Mouse (Mus musculus): ENCODE measurements around the gene D17Wsu92e.

DNA sequence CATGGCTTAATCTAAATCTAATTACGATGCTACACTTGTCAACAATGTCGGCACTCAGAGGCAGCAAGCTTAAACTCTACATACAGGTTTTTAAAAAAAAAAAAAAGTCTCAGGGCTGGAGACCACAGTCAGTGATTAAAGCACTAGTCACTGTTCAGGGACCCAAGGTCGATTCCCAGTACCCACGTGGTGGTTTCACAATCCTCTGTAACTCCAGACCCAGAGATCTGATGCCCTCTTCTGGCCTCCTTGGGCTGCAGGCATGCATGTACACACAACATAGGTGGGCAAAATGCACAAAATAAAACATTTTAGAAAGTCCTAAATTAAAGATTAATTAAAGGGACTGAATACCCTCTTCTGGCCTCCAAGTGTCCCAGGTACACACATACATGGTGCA, 16.7 kb downstream of the D17Wsu92e start:
- TF ChIP-seq CTCF (IDR thresholded peaks at IDR 0.05) (peak; percentile 34), EP300 (IDR thresholded peaks at IDR 0.05) (no peak)
